Mouse (Mus musculus): ENCODE data around the gene Dnah1.

- TF ChIP-seq EP300 (IDR thresholded peaks at IDR 0.05; ENCODE audit: insufficient read depth, low read depth, low read length), result no peak
- TF ChIP-seq CTCF (IDR thresholded peaks at IDR 0.05; ENCODE audit: low read depth, low read length), result no peak
These were observed 109.0 kb downstream of the Dnah1 start for GRCm38 (mm10) chr14:31214684-31215083.
